Mouse (Mus musculus): ENCODE data around the gene Me1. TPM values are rescaled to one million over a fixed set of nuclear protein-coding genes. Genes with fewer than 3 reads are reported as not detected.

Gene Me1
- polyA plus RNA-seq, 1 experiment from 2014 or later = 10.3 TPM

DNA sequence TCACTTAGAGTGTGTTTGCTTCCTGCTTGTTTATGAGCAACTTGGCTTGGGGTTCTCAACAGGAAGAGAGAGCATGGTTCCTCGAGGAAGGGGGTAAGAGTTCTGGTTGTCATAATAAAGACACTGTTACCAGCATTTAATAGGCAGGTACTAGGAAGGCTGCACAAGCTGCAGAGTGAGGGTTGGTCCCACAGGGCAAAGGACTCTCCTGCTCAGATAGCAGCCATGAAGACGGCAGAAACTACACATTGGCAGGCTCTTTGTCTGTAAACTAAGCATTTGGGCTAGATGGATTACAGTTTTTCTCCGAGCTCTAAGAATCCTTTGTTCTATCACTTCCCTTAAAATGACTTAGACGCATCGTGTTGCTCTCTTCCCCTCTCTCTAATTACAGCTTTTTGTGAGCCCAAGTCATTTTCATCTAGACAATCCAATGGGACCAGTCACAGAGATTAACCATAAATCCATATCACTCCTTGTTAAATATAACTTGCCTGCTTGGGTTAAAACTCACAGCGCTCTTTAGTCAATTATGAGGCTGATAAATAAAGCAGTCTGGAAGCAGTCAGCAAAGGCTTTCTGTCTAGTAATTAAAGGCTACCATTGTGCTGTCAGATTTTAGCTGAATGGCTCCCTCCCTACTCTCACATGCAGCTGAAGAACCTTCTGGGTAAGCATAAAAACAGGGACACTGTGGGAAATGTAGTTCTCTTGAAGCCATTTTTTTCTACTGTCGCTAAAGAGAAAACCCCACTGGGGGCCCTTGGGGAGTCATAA lies 30.0 kb upstream of the Me1 start:
- Histone ChIP-seq H3K27ac (ENCODE audit: low read depth) (no peak overlapping the region), H3K4me3 (ENCODE audit: low read depth, low read length) (no peak overlapping the region), H3K9me3 (ENCODE audit: low read length) (no peaks in the 10 kb centered on the region), H3K4me1 (ENCODE audit: insufficient read depth) (no peaks in the 10 kb centered on the region), H3K4me2 (ENCODE audit: low read depth, low read length) (no peak overlapping the region), H3K27me3 (ENCODE audit: insufficient read depth, low read length) (no peaks in the 10 kb centered on the region), H3K36me3 (replicated peaks; ENCODE audit: insufficient read depth, low read length) (no peaks in the 10 kb centered on the region), H3K9ac (replicated peaks) (no peak overlapping the region)
- 64% methylated on average over 7 of the region's 7 CpGs for WGBS (ENCODE audit: insufficient replicate concordance)
- no peak for TF ChIP-seq EP300 (IDR thresholded peaks at IDR 0.05; ENCODE audit: low read depth)
- TF ChIP-seq CTCF (IDR thresholded peaks at IDR 0.05; ENCODE audit: low read depth) = no peak
- ATAC-seq = no peak
- no peak for DNase-seq

GRCm38 (mm10) chr9:86725066-86725465 lies 29.3 kb upstream of the Me1 start:
- DNase-seq (no peak), ATAC-seq (no peak)
- H3K4me2 ChIP-seq (ENCODE audit: low read depth, low read length) = no peak overlapping the region
- TF ChIP-seq CTCF (IDR thresholded peaks at IDR 0.05; ENCODE audit: low read depth) (no peak), EP300 (IDR thresholded peaks at IDR 0.05; ENCODE audit: low read depth) (no peak)
- no peaks in the 10 kb centered on the region for H3K4me1 ChIP-seq (ENCODE audit: insufficient read depth)
- H3K36me3 ChIP-seq (replicated peaks; ENCODE audit: insufficient read depth, low read length) = no peaks in the 10 kb centered on the region
- H3K27ac ChIP-seq (ENCODE audit: low read depth) = no peak overlapping the region
- no peak overlapping the region for H3K4me3 ChIP-seq (ENCODE audit: low read depth, low read length)
- no peaks in the 10 kb centered on the region for H3K27me3 ChIP-seq (ENCODE audit: insufficient read depth, low read length)
- H3K9me3 ChIP-seq (ENCODE audit: low read length) = no peaks in the 10 kb centered on the region
- H3K9ac ChIP-seq (replicated peaks) = no peak overlapping the region
- 79% methylated on average over 4 of the region's 4 CpGs for WGBS (ENCODE audit: insufficient replicate concordance)

- no peaks in the 10 kb centered on the region for H3K27me3 ChIP-seq (ENCODE audit: insufficient read depth, low read length)
- 64% methylated on average over 2 of the region's 2 CpGs for WGBS (ENCODE audit: insufficient replicate concordance)
- no peak for TF ChIP-seq CTCF (IDR thresholded peaks at IDR 0.05; ENCODE audit: low read depth)
- TF ChIP-seq EP300 (IDR thresholded peaks at IDR 0.05; ENCODE audit: low read depth) = no peak
Measured at GRCm38 (mm10) chr9:86720794-86721193, 25.0 kb upstream of the Me1 start.

DNA sequence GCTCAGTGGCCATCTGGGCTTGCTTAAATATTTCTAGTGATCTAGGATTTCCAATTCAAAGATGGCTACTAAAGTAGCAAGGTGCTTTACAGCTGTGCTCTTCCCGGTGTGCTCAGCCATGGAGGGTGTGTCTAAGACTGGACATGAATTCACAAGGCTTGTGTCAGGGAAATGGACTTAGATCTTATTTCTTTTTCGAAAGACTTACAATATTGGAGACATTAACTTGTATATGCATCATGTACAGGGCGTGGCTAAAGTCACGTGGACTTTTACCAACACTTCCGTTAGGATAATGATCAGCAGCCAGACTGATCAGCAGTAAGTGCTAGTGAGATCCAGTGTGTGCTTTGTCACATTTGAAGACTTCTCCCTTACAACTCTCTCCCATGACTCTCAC lies 24.5 kb upstream of the Me1 start:
- Histone ChIP-seq H3K4me1 (ENCODE audit: insufficient read depth) (no peaks in the 10 kb centered on the region), H3K27ac (ENCODE audit: low read depth) (no peak overlapping the region), H3K4me2 (ENCODE audit: low read depth, low read length) (no peak overlapping the region), H3K9ac (replicated peaks) (no peak overlapping the region), H3K36me3 (replicated peaks; ENCODE audit: insufficient read depth, low read length) (no peaks in the 10 kb centered on the region), H3K9me3 (ENCODE audit: low read length) (no peaks in the 10 kb centered on the region), H3K27me3 (ENCODE audit: insufficient read depth, low read length) (no peaks in the 10 kb centered on the region), H3K4me3 (ENCODE audit: low read depth, low read length) (no peak overlapping the region)
- 74% methylated on average over 5 of the region's 5 CpGs for WGBS (ENCODE audit: insufficient replicate concordance)
- DNase-seq = no peak
- TF ChIP-seq CTCF (IDR thresholded peaks at IDR 0.05; ENCODE audit: low read depth) (no peak), EP300 (IDR thresholded peaks at IDR 0.05; ENCODE audit: low read depth) (no peak)
- no peak for ATAC-seq

More at GRCm38 (mm10) chr9:86720794-86721193, 25.0 kb upstream of the Me1 start:
- no peak overlapping the region for H3K4me2 ChIP-seq (ENCODE audit: low read depth, low read length)
- H3K4me3 ChIP-seq (ENCODE audit: low read depth, low read length) = no peak overlapping the region
- H3K9me3 ChIP-seq (ENCODE audit: low read length) = no peaks in the 10 kb centered on the region
- no peak for ATAC-seq
- no peak for DNase-seq
- H3K4me1 ChIP-seq (ENCODE audit: insufficient read depth) = no peaks in the 10 kb centered on the region
- H3K9ac ChIP-seq (replicated peaks) = no peak overlapping the region
- no peak overlapping the region for H3K27ac ChIP-seq (ENCODE audit: low read depth)
- H3K36me3 ChIP-seq (replicated peaks; ENCODE audit: insufficient read depth, low read length) = no peaks in the 10 kb centered on the region

- no peaks in the 10 kb centered on the region for H3K36me3 ChIP-seq (replicated peaks; ENCODE audit: insufficient read depth, low read length)
- 61% methylated on average over 5 of the region's 5 CpGs for WGBS (ENCODE audit: insufficient replicate concordance)
- H3K9me3 ChIP-seq (ENCODE audit: low read length) = no peaks in the 10 kb centered on the region
- H3K27ac ChIP-seq (ENCODE audit: low read depth) = no peak overlapping the region
- no peak overlapping the region for H3K4me2 ChIP-seq (ENCODE audit: low read depth, low read length)
- no peaks in the 10 kb centered on the region for H3K4me1 ChIP-seq (ENCODE audit: insufficient read depth)
- no peaks in the 10 kb centered on the region for H3K27me3 ChIP-seq (ENCODE audit: insufficient read depth, low read length)
- no peak overlapping the region for H3K4me3 ChIP-seq (ENCODE audit: low read depth, low read length)
- TF ChIP-seq EP300 (IDR thresholded peaks at IDR 0.05; ENCODE audit: low read depth) (no peak), CTCF (IDR thresholded peaks at IDR 0.05; ENCODE audit: low read depth) (no peak)
- DNase-seq (no peak), ATAC-seq (no peak)
- no peak overlapping the region for H3K9ac ChIP-seq (replicated peaks)
Measured at GRCm38 (mm10) chr9:86717119-86717518, 21.4 kb upstream of the Me1 start.

DNA sequence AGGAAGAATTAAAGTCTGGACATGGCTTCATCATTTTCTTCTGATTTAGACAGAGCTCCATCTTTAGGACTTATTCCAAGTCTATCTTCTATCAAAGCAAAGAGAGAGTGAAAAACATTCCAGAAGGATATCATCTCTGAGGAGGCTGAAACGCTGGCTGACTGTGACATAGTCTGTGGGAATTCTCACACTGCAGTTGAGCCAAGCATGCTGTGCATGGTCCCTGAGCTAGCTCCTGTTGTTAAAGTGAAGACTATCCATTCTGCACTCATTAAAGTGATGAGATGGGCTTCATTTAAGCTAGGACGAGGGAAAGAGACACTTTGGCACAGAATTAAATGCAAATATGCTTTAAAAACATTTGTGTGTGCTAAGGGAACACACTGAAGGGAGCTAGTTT lies 20.8 kb upstream of the Me1 start:
- H3K27ac ChIP-seq (ENCODE audit: low read depth) = no peak overlapping the region
- 36% methylated on average over 2 of the region's 2 CpGs for WGBS (ENCODE audit: insufficient replicate concordance)
- no peak overlapping the region for H3K4me3 ChIP-seq (ENCODE audit: low read depth, low read length)
- H3K9me3 ChIP-seq (ENCODE audit: low read length) = no peaks in the 10 kb centered on the region
- H3K27me3 ChIP-seq (ENCODE audit: insufficient read depth, low read length) = no peaks in the 10 kb centered on the region
- no peaks in the 10 kb centered on the region for H3K4me1 ChIP-seq (ENCODE audit: insufficient read depth)
- no peak for DNase-seq
- TF ChIP-seq EP300 (IDR thresholded peaks at IDR 0.05; ENCODE audit: low read depth) (no peak), CTCF (IDR thresholded peaks at IDR 0.05; ENCODE audit: low read depth) (no peak)
- no peak overlapping the region for H3K4me2 ChIP-seq (ENCODE audit: low read depth, low read length)
- no peak for ATAC-seq
- H3K9ac ChIP-seq (replicated peaks) = no peak overlapping the region
- no peaks in the 10 kb centered on the region for H3K36me3 ChIP-seq (replicated peaks; ENCODE audit: insufficient read depth, low read length)

Measured in liver, postnatal 0 days (tissue).